Mouse (Mus musculus) small intestine, adult 2 months (tissue): ENCODE data around the gene Eng. TPM values are rescaled to one million over a fixed set of nuclear protein-coding genes. Genes with fewer than 3 reads are reported as not detected.

Experiments
- H3K27ac ChIP-seq: fragments of 200-500 bp; 2 replicates; pipeline ENCODE4 v1.5.1; 2012; ENCODE audit warnings: low read depth, low read length, control low read depth, inconsistent platforms; ENCODE audit not compliant: insufficient read depth
- H3K27me3 ChIP-seq: fragments of 200-500 bp; 2 replicates; pipeline ENCODE4 v1.6.1; 2012; ENCODE audit warnings: mild to moderate bottlenecking, moderate library complexity, low read length, inconsistent platforms; ENCODE audit not compliant: control insufficient read depth, insufficient read depth
- H3K36me3 ChIP-seq: fragments of 200-500 bp; 2 replicates; pipeline ENCODE4 v1.6.1; 2012; ENCODE audit warnings: mild to moderate bottlenecking, low read length, control low read depth, inconsistent platforms; ENCODE audit not compliant: control insufficient read depth, insufficient read depth
- H3K4me1 ChIP-seq: fragments of 200-500 bp; 2 replicates; pipeline ENCODE4 v1.6.1; 2012; ENCODE audit warnings: low read length, inconsistent platforms, mixed read lengths; ENCODE audit not compliant: control insufficient read depth, insufficient read depth, insufficient read length
- H3K4me3 ChIP-seq: fragments of 200-500 bp; 2 replicates; pipeline ENCODE4 v1.5.1; 2012; ENCODE audit warnings: low read depth, mild to moderate bottlenecking, control low read depth, inconsistent platforms, low read length, moderate library complexity
- CTCF ChIP-seq: fragments of 200-500 bp; IDR thresholded peaks from 2 replicates; pipeline ENCODE4 v1.5.1; 2012; ENCODE audit warnings: low read depth, mild to moderate bottlenecking, control low read depth, inconsistent platforms, low read length, moderate library complexity, mixed read lengths; ENCODE audit not compliant: insufficient replicate concordance, insufficient read length; ENCODE audit errors: extremely low read depth
- POLR2A ChIP-seq: fragments of 200-500 bp; IDR thresholded peaks from 2 replicates; pipeline ENCODE4 v1.6.1; 2012; ENCODE audit warnings: low read depth, mild to moderate bottlenecking, control low read depth, inconsistent platforms, low read length, moderate library complexity
- WGBS: fragments of 180-500 bp; shearing (Covaris S2); methylation state at CpG from one replicate; pipeline ENCODE4 v1.1.7; 2018; 5-methylcytosine and 5-hydroxymethylcytosine counted together
- polyA plus RNA-seq: library from polyadenylated mRNA; depleted of rRNA; stranded (reverse); fragments of >200 nt; gene quantifications from 2 replicates; pipeline ENCODE4 v1.2.3, GENCODE M21; 2012

The Eng gene
- polyA plus RNA-seq, 1 experiment: 54.4 TPM

DNA sequence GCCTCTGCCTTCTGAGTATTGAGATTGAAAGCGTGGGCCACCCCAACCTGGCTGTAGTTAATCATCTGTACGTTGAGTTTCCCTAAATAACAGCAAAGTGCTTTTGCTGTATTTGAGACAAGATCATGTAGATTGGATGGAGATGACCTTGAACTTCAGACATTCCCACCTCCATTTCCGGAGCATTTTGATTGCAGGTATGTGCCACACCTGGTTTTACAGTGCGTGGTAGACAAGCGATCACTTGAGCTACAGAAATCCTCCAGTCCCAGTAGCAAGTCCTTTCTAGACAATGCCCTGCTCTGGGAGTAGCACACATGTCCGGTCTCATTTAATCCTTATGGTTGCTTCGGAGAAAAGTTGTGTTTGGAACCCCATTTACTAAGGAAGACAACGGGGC is 56.7 kb downstream of the Eng start:
- H3K36me3 ChIP-seq: peaks cover 29% of the 10 kb centered on the region
- H3K4me1 ChIP-seq: peaks cover 15% of the 10 kb centered on the region; the same call in 1 of the 2 replicates
- TF ChIP-seq CTCF: no peak
- TF ChIP-seq POLR2A: no peak
- H3K27me3 ChIP-seq: no peaks in the 10 kb centered on the region
- WGBS: 50% methylated on average over 8 of the region's 8 CpGs
- 0 out of 2 replicates have a peak overlapping the region, but pooled peaks have one; percentile 4 for H3K27ac ChIP-seq
- H3K4me3 ChIP-seq: no peak overlapping the region

DNA sequence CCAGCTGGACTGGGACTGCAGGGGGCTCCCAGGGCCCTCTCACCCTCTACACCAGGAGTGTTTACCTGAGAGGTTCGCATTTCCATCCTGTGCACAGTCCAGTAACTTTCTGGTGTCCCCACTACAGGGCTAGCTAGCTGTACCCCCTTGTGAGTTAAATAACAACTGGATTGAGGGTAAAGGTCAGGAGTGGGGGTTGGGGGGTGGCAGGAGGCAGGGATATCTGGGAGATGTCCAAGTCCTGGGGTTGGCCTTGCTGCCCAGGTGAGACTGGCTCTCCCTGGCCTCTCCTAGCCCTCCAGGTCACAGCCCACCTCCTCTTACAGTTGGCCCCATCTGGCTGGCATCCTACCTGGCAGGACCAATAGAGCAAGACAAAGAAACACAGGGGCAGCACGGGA is 57.6 kb downstream of the Eng start, which contains the start of gene Fpgs:
Gene Fpgs, minus strand, starts transcription at position 125 of the 401 bp plus-strand sequence.
- peaks cover 38% of the 10 kb centered on the region for H3K36me3 ChIP-seq
- WGBS: 30% methylated on average over 2 of the region's 2 CpGs
- TF ChIP-seq POLR2A (no peak), CTCF (no peak)

DNA sequence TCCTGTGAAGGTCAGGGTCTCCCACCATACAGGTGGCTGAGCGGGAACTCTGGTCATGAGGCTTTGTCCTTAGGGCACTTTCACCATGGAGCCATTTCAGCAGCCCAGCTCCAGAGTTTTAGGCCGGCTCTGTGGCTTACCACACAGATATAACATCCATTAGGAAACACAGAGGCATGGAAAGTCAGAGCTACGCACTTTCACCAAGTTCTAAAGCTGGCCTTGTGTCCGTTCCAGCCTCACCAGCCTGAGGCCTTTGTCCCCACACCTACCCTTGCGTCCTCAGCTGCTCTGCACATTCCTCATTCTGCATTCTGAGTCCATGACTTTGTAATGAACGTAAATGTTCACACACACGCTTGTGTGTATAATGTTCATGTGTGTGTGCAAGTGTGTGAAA is 58.6 kb downstream of the Eng start:
- no peak for TF ChIP-seq CTCF
- TF ChIP-seq POLR2A: no peak
- H3K27me3 ChIP-seq: no peaks in the 10 kb centered on the region
- peaks cover 46% of the 10 kb centered on the region for H3K36me3 ChIP-seq
- no peak overlapping the region for H3K27ac ChIP-seq
- H3K4me1 ChIP-seq: peaks cover 15% of the 10 kb centered on the region; the same call in 1 of the 2 replicates
- H3K4me3 ChIP-seq: no peak overlapping the region
- 91% methylated on average over 7 of the region's 7 CpGs for WGBS

More for the DNA sequence above, 57.6 kb downstream of the Eng start, which contains the start of gene Fpgs:
- H3K27ac ChIP-seq: peak within 1 kb of the TSS; percentile 4; the same call in 1 of the 2 replicates
- H3K4me1 ChIP-seq: peaks cover 15% of the 10 kb centered on the region; the same call in 1 of the 2 replicates
- no peaks in the 10 kb centered on the region for H3K27me3 ChIP-seq
- H3K4me3 ChIP-seq: no peak within 1 kb of the TSS

DNA sequence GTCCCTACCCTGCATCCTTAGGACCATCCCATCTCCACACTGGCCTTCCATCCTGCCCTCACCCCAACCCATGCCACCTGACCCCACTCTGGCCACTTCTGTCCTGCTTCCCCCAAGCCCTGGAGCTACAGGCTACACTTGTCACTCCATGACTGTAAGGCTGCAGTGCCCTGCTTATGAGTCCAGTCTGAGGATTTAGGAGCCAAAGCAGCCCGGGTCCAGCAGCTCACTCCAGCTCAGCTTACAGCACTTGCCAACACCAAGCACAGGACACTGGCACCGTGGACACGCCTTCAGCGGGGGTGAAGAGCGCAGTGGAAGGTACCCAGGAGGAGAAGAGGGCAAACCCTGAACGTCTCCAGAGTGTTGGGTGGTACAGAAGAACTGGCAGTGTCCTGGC is 60.6 kb downstream of the Eng start:
- Histone ChIP-seq H3K27me3 (no peaks in the 10 kb centered on the region), H3K4me1 (peaks cover 15% of the 10 kb centered on the region; the same call in 1 of the 2 replicates), H3K4me3 (no peak overlapping the region), H3K27ac (no peak overlapping the region), H3K36me3 (peaks cover 55% of the 10 kb centered on the region)
- WGBS: 86% methylated on average over 6 of the region's 6 CpGs
- TF ChIP-seq CTCF: no peak
- no peak for TF ChIP-seq POLR2A

DNA sequence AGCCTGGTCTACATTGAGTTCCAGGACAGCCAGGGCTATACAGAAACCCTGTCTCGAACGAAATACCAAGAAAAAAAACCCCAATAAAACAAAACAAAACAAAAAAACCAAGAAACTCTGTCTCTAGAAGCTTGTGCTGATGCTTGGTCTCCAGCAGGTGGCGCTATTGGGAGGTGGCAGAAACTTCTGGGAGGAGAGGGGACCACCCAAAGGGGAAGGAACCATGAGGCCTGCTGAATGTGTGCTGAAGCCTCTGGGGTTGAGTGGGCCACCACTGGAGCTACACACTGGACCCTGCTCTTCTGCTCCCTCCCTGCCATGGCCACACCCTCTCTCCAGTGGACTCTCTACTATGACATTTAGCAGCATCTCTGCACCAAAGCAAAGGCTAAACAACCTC is 62.2 kb downstream of the Eng start:
- no peak overlapping the region for H3K27ac ChIP-seq
- peaks cover 11% of the 10 kb centered on the region; the same call in 1 of the 2 replicates for H3K4me1 ChIP-seq
- no peak overlapping the region for H3K4me3 ChIP-seq
- 22% methylated on average over 3 of the region's 3 CpGs for WGBS
- H3K36me3 ChIP-seq: peaks cover 55% of the 10 kb centered on the region
- peak; percentile 91 for TF ChIP-seq CTCF
- TF ChIP-seq POLR2A: no peak
- no peaks in the 10 kb centered on the region for H3K27me3 ChIP-seq

DNA sequence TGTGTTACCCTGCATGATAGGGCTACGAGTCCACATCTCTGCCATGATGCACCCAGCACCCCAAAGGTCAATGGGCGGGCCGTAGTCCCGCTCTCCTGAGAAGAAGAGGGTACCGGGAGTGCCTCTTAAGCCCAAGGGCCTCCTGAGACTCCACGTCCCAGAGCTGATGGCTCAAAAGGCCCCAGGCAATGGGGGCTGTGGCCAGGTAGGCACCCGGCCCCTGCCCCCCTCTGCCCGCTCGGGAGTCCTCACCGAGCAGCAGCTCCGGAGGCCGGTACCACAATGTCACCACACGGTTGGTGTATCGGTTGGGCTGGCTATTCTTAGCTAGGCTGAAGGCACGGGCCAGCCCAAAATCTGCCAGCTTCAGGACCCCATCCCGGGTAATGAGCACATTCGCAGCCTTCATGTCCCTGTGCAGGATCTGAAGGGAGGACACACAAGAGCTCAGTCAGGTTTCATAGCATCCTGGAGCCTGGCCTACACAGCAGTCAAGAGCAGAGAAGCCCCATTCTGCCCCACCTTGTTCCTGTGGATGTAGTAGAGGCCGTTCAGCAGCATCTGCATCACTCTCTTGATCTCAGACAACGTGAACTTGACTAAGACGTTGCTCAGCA is 63.2 kb downstream of the Eng start:
- 88% methylated on average over 20 of the region's 20 CpGs for WGBS
- Histone ChIP-seq H3K27me3 (no peaks in the 10 kb centered on the region), H3K36me3 (peaks cover 54% of the 10 kb centered on the region), H3K4me3 (no peak overlapping the region), H3K4me1 (peaks cover 13% of the 10 kb centered on the region; the same call in 1 of the 2 replicates), H3K27ac (no peak overlapping the region)
- TF ChIP-seq POLR2A: no peak
- no peak for TF ChIP-seq CTCF

DNA sequence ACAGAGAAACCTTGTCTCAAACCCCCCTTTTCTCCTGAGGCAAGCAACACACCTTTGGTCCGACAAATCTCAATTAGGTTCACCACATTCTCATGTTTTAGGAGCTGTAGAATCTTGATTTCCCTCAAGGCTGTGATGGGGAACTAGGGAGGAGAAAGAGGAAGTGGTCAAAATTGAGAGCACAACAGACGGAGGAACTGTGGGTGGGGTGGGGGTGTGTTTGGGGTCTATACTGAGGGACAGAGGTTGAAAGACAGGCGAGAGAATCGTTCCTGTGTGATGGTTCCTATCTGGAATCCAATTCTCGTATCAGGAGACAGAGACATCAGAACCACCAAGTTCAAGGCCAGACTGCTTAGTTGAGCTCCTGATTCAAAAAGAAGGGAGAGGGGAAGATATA is 64.0 kb downstream of the Eng start:
- Histone ChIP-seq H3K4me3 (no peak overlapping the region), H3K27me3 (no peaks in the 10 kb centered on the region), H3K27ac (no peak overlapping the region), H3K4me1 (peaks cover 16% of the 10 kb centered on the region; the same call in 1 of the 2 replicates), H3K36me3 (peaks cover 47% of the 10 kb centered on the region)
- 77% methylated on average over 5 of the region's 5 CpGs for WGBS
- TF ChIP-seq POLR2A (no peak), CTCF (no peak)
